Mouse (Mus musculus) layer of hippocampus, postnatal 25 days (tissue): ENCODE measurements around the gene Prss16. TPM values are rescaled to one million over a fixed set of nuclear protein-coding genes. Genes with fewer than 3 reads are reported as not detected.
A peak's percentile ranks its signal among the peaks of the same experiment; 100 is the strongest.

Experiments used
- DNase-seq, 2 experiments: peaks; one replicate each; pipeline ENCODE4 v3.0.0; 2022; ENCODE audit warnings: mixed read lengths in 2 of 2, low spot score in 1 of 2; ENCODE audit errors: extremely low spot score in 1 of 2
- total RNA-seq, 2 experiments: library from RNA; stranded (reverse); gene quantifications; 2 replicates each; pipeline ENCODE4 v1.2.3; 2021

Gene Prss16
- under 1 TPM; 0.42 to 0.57 TPM for total RNA-seq

- no peak for DNase-seq
Measured at GRCm38 (mm10) chr13:22009642-22010041, at the start of gene Prss16. Prss16 (minus strand) TSS chr13:22009742.

- DNase-seq = no peak
Measured at GRCm38 (mm10) chr13:22053754-22054153, 44.2 kb upstream of the Prss16 start.

- no peak for DNase-seq
Measured at GRCm38 (mm10) chr13:22051523-22051859, 41.9 kb upstream of the Prss16 start.

GRCm38 (mm10) chr13:22050591-22051522, 41.3 kb upstream of the Prss16 start:
- peak; percentile 84 to 86 for DNase-seq

- DNase-seq = peak in 1 of 2 experiments; percentile 30
Measured at GRCm38 (mm10) chr13:22049737-22050440, 40.3 kb upstream of the Prss16 start.

GRCm38 (mm10) chr13:22049041-22049440, 39.5 kb upstream of the Prss16 start:
- DNase-seq = no peak

- no peak for DNase-seq
Measured at GRCm38 (mm10) chr13:22045311-22045710, 35.8 kb upstream of the Prss16 start.

- no peak for DNase-seq
Measured at GRCm38 (mm10) chr13:22044432-22045155, 35.1 kb upstream of the Prss16 start.

- no peak for DNase-seq
Measured at GRCm38 (mm10) chr13:22043503-22044431, 34.2 kb upstream of the Prss16 start.

GRCm38 (mm10) chr13:22042568-22043502, 33.3 kb upstream of the Prss16 start, which contains the start of the genes Hist1h2ag and Hist1h2bj:
Hist1h2ag (minus strand) TSS chr13:22042944.
Hist1h2bj (plus strand) TSS chr13:22043214.
- DNase-seq = peak; percentile 47 to 58

GRCm38 (mm10) chr13:22041651-22042567, 32.4 kb upstream of the Prss16 start:
- no peak for DNase-seq

GRCm38 (mm10) chr13:22041142-22041536, 31.6 kb upstream of the Prss16 start, which contains the start of gene Hist1h4i:
Hist1h4i (minus strand) TSS chr13:22041362.
- peak; percentile 98 to 99 for DNase-seq

GRCm38 (mm10) chr13:22040464-22041141, 31.1 kb upstream of the Prss16 start:
- no peak for DNase-seq

- DNase-seq = no peak
Measured at GRCm38 (mm10) chr13:22039951-22040463, 30.5 kb upstream of the Prss16 start.

- DNase-seq = no peak
Measured at GRCm38 (mm10) chr13:22039364-22039763, 29.8 kb upstream of the Prss16 start.

- DNase-seq = no peak
Measured at GRCm38 (mm10) chr13:22037415-22037814, 27.9 kb upstream of the Prss16 start.

- DNase-seq = no peak
Measured at GRCm38 (mm10) chr13:22036986-22037385, 27.4 kb upstream of the Prss16 start.
